Mouse (Mus musculus) heart, adult 11 months (tissue): ENCODE data around the gene Tex52.

Source experiments
- DNase-seq: peaks from one replicate; pipeline ENCODE4 v3.0.0; 2022

Gene Tex52

GRCm38 (mm10) chr6:128381254-128381653, 6.0 kb downstream of the Tex52 start:
- no peak for DNase-seq

- DNase-seq = no peak
Observed at GRCm38 (mm10) chr6:128383752-128384151, 8.5 kb downstream of the Tex52 start.

- no peak for DNase-seq
Observed at GRCm38 (mm10) chr6:128385026-128385425, 9.8 kb downstream of the Tex52 start.

GRCm38 (mm10) chr6:128389185-128389584, 13.9 kb downstream of the Tex52 start:
- DNase-seq = no peak

GRCm38 (mm10) chr6:128390683-128391082, 15.4 kb downstream of the Tex52 start:
- no peak for DNase-seq

GRCm38 (mm10) chr6:128397574-128398261, 22.5 kb downstream of the Tex52 start:
- DNase-seq = no peak

- no peak for DNase-seq
Observed at GRCm38 (mm10) chr6:128398996-128399395, 23.7 kb downstream of the Tex52 start, which contains the start of gene Nrip2. Gene Nrip2 (plus strand): TSS chr6:128399296.

- no peak for DNase-seq
Observed at GRCm38 (mm10) chr6:128399421-128400185, 24.3 kb downstream of the Tex52 start.

GRCm38 (mm10) chr6:128404708-128405107, 29.5 kb downstream of the Tex52 start:
- DNase-seq = no peak

GRCm38 (mm10) chr6:128408544-128409125, 33.4 kb downstream of the Tex52 start:
- DNase-seq = no peak

GRCm38 (mm10) chr6:128410305-128410704, 35.0 kb downstream of the Tex52 start:
- no peak for DNase-seq

GRCm38 (mm10) chr6:128411115-128411514, 35.9 kb downstream of the Tex52 start:
- DNase-seq = peak; percentile 91

GRCm38 (mm10) chr6:128416169-128416568, 40.9 kb downstream of the Tex52 start:
- DNase-seq = no peak

GRCm38 (mm10) chr6:128418076-128418475, 42.8 kb downstream of the Tex52 start:
- no peak for DNase-seq

GRCm38 (mm10) chr6:128421036-128421435, 45.8 kb downstream of the Tex52 start:
- no peak for DNase-seq

- DNase-seq = no peak
Observed at GRCm38 (mm10) chr6:128421480-128421879, 46.2 kb downstream of the Tex52 start.

- peak; percentile 80 for DNase-seq
Observed at GRCm38 (mm10) chr6:128423496-128424268, 48.4 kb downstream of the Tex52 start.

- DNase-seq = peak; percentile 100
Observed at GRCm38 (mm10) chr6:128424269-128425019, 49.2 kb downstream of the Tex52 start, which contains the start of gene Itfg2. Gene Itfg2 (minus strand): TSS chr6:128424931.

GRCm38 (mm10) chr6:128425046-128425445, 49.8 kb downstream of the Tex52 start:
- no peak for DNase-seq

GRCm38 (mm10) chr6:128427571-128427970, 52.3 kb downstream of the Tex52 start:
- DNase-seq = no peak

- no peak for DNase-seq
Observed at GRCm38 (mm10) chr6:128429300-128429699, 54.0 kb downstream of the Tex52 start.

GRCm38 (mm10) chr6:128429826-128430225, 54.6 kb downstream of the Tex52 start:
- DNase-seq = no peak
